Mouse (Mus musculus) liver, embryonic 14.5 days (tissue): ENCODE results near the gene Sugct. TPM values are rescaled to one million over a fixed set of nuclear protein-coding genes. Genes with fewer than 3 reads are reported as not detected.

Experiments used
- ATAC-seq: fragments of 200-750 bp; cut with Nextera tagmentation; 2 replicates; pipeline ENCODE4 v1.8.0; 2017; ENCODE audit warnings: moderate number of reproducible peaks, mild to moderate bottlenecking, moderate library complexity; ENCODE audit not compliant: insufficient read depth
- DNase-seq, 3 experiments: peaks; one replicate each; pipeline ENCODE4 v3.0.0-alpha.2; 2012 to 2013; ENCODE audit warnings: low read depth in 3 of 3, low spot score in 3 of 3
- H3K27ac ChIP-seq: fragments of 300-500 bp; sonication (generic); 2 replicates; pipeline ENCODE4 v1.5.1; 2014; ENCODE audit warnings: moderate library complexity, mild to moderate bottlenecking, control low read depth, inconsistent platforms
- H3K27me3 ChIP-seq: fragments of 300-500 bp; sonication (generic); 2 replicates; pipeline ENCODE4 v1.6.1; 2014; ENCODE audit warnings: mild to moderate bottlenecking, low read length, moderate library complexity; ENCODE audit not compliant: control insufficient read depth, insufficient read depth
- H3K36me3 ChIP-seq: fragments of 300-500 bp; sonication (generic); replicated peaks from 2 replicates; pipeline ENCODE4 v1.6.1; 2014; ENCODE audit warnings: low read depth; ENCODE audit not compliant: control insufficient read depth, insufficient read depth
- H3K4me1 ChIP-seq, 2 experiments: fragments of 200-500 bp in 1 of 2; fragments of 300-500 bp in 1 of 2; sonication (generic) in 1 of 2; replicated peaks; 2 replicates each; pipeline ENCODE4 v1.6.1; 2012 to 2014; ENCODE audit warnings: antibody characterized with exemption in 1 of 2, inconsistent platforms in 1 of 2, low read length in 1 of 2; ENCODE audit not compliant: control insufficient read depth in 2 of 2, insufficient read depth in 2 of 2
- H3K4me2 ChIP-seq: fragments of 300-500 bp; sonication (generic); 2 replicates; pipeline ENCODE4 v1.6.1; 2014; ENCODE audit warnings: low read depth, mild to moderate bottlenecking, control low read depth, moderate library complexity
- H3K4me3 ChIP-seq, 2 experiments: fragments of 200-500 bp in 1 of 2; fragments of 300-500 bp in 1 of 2; sonication (generic) in 1 of 2; 2 replicates each; pipeline ENCODE4 v1.5.1; 2012 to 2014; ENCODE audit warnings: low read depth in 2 of 2, low read length in 2 of 2, mild to moderate bottlenecking in 2 of 2, control low read depth in 1 of 2, inconsistent platforms in 1 of 2, moderate library complexity in 1 of 2; ENCODE audit not compliant: insufficient read depth in 1 of 2
- H3K9ac ChIP-seq: fragments of 300-500 bp; sonication (generic); replicated peaks from 2 replicates; pipeline ENCODE4 v1.6.1; 2014; ENCODE audit warnings: mild to moderate bottlenecking, control low read depth, moderate library complexity
- H3K9me3 ChIP-seq: fragments of 300-500 bp; sonication (generic); 2 replicates; pipeline ENCODE4 v1.6.1; 2016; ENCODE audit warnings: low read length, mixed read lengths; ENCODE audit not compliant: control insufficient read depth
- CTCF ChIP-seq: IDR thresholded peaks from 2 replicates; pipeline ENCODE4 v1.5.1; 2016; ENCODE audit warnings: antibody characterized with exemption, low read depth, control low read depth
- EP300 ChIP-seq: IDR thresholded peaks from 2 replicates; pipeline ENCODE4 v1.6.1; 2016; ENCODE audit warnings: antibody characterized with exemption, low read depth
- WGBS: fragments of 180-500 bp; shearing (Covaris S2); extraction: QIAGEN DNeasy Blood & Tissue Kit; methylation state at CpG from one replicate; pipeline ENCODE4 v1.1.7; 2014; ENCODE audit not compliant: insufficient replicate concordance; 5-methylcytosine and 5-hydroxymethylcytosine counted together
- polyA plus RNA-seq, 2 experiments: library from polyadenylated mRNA; depleted of rRNA in 1 of 2; stranded (reverse) in 1 of 2; unstranded in 1 of 2; fragments of >200 nt; fragmentation: Nextera tagmentation in 1 of 2; extraction: Ambion mirVana in 1 of 2; gene quantifications; 2 replicates each; pipeline versions ENCODE4 v1.2.1 to v1.2.3; 2012 to 2014

Gene Sugct
- polyA plus RNA-seq, 2 experiments = 1.4 to 2.9 TPM

DNA sequence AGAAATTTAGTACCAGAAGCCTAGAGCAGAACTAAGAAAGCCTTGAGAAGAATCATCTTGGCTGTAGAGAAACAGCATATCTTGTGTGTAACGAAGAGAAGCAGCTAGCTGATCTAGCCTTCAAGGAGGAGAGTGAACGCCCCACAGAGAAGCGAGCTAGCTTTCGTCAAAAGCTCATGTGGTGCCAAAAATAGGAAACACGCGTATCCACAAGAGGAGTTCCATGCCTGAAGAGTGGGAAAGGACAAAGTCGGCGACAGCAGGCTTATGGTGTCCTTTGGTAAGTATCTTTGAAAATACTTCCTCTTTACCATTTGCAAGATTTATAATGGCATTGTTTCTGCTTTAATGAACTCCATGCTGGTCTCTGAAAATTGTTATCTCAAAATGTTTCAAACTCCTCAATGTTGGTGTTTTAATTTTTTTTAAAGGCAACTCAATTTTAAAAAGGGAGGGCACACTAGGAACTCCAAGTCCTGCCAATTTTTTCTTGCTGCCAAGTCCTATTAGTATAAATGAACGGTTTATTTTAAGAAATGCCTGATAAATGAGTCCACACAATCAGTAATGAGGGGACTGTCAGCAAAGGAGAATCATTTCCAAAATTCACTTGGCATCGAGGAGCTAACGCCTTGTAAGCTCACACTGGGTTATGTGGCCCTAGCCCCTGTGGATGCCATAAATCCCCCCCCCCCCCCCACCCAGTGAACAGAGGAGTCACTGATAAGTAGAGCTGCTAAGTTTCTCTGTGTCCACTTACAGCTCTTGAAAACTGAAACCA, 757.7 kb downstream of the Sugct start:
- Histone ChIP-seq H3K4me2 (no peak overlapping the region), H3K4me3 (no peak overlapping the region), H3K9ac (no peak overlapping the region), H3K4me1 (no peaks in the 10 kb centered on the region), H3K27me3 (no peaks in the 10 kb centered on the region), H3K9me3 (no peaks in the 10 kb centered on the region), H3K36me3 (no peaks in the 10 kb centered on the region), H3K27ac (no peak overlapping the region)
- ATAC-seq = no peak
- WGBS = 53% methylated on average over 11 of the region's 11 CpGs
- no peak for DNase-seq
- no peak for TF ChIP-seq CTCF
- TF ChIP-seq EP300 = no peak

DNA sequence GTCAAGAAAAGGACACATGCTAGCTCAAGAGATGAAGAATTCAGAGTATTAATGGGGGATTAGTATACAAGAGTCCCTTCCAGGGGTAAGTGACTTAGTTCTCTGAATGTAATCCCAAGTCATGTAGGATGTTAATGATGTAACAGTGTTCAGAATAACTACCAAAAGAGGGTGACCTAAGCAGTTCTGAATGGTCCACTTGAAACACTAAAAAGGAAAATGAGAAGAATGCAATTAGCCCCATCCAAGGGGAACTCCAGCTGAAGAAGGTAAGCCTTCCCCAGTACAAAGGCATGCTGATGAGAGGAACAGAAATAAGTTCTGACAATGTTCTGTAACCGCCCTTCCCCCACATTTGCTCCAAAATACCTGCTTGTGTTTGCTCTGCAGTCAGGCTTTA, 760.3 kb downstream of the Sugct start:
- Histone ChIP-seq H3K27me3 (no peaks in the 10 kb centered on the region), H3K36me3 (no peaks in the 10 kb centered on the region)

DNA sequence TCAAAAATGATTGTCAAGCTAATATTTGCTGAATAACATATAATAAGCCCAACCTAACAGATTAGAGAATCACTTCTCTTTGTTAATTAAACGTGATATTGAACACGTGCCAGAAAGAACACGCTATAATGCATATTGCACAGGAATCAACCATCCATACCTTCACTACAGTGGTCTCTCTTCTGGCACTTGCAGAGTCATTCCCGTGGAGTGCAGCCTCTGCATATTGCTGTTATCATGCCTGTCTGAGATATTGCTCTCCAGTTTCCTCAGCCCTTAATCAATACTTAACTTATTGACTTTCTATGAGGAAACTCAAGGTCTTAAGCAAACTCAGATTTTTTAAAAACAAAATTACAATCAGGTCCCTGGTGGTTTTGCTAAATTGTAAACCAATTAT, 761.8 kb downstream of the Sugct start:
- H3K4me3 ChIP-seq = no peak overlapping the region
- TF ChIP-seq EP300 = no peak
- TF ChIP-seq CTCF = no peak

More for the DNA sequence above, 760.3 kb downstream of the Sugct start:
- 55% methylated on average over 1 of the region's 1 CpGs for WGBS
- TF ChIP-seq EP300 (no peak), CTCF (no peak)
- Histone ChIP-seq H3K9ac (no peak overlapping the region), H3K4me2 (no peak overlapping the region), H3K27ac (no peak overlapping the region), H3K4me1 (no peaks in the 10 kb centered on the region), H3K9me3 (no peaks in the 10 kb centered on the region), H3K4me3 (no peak overlapping the region)
- ATAC-seq (no peak), DNase-seq (no peak)

DNA sequence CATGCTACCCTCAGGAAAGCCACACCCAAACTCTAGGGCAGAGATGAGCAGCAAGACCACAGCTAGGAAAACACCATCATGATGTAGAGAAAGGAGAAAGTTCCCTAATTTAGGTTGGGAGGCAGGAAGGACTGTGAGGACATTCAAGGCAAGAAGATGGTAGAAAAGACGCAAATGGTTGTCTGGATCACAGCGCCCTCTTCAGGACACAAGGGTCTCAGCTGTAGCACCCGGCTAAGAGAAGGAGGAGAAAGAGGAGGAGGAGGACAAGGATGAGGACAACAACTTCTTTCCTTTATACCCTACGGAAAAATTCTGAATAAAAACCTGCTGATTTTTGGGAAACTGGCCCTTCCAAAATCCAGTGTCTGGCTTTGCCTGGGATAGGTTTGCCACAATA, 774.0 kb downstream of the Sugct start:
- Histone ChIP-seq H3K9ac (no peak overlapping the region), H3K4me2 (no peak overlapping the region), H3K9me3 (no peaks in the 10 kb centered on the region), H3K27me3 (no peaks in the 10 kb centered on the region), H3K4me1 (no peaks in the 10 kb centered on the region), H3K27ac (no peak overlapping the region), H3K4me3 (no peak overlapping the region), H3K36me3 (no peaks in the 10 kb centered on the region)
- TF ChIP-seq EP300 = no peak
- peak; percentile 51 for TF ChIP-seq CTCF
- ATAC-seq (no peak), DNase-seq (no peak)
- WGBS = 35% methylated on average over 4 of the region's 4 CpGs

More for the DNA sequence above, 761.8 kb downstream of the Sugct start:
- Histone ChIP-seq H3K27ac (no peak overlapping the region), H3K9ac (no peak overlapping the region), H3K4me1 (no peaks in the 10 kb centered on the region), H3K27me3 (no peaks in the 10 kb centered on the region), H3K9me3 (no peaks in the 10 kb centered on the region), H3K36me3 (no peaks in the 10 kb centered on the region), H3K4me2 (no peak overlapping the region)
- ATAC-seq (no peak), DNase-seq (no peak)
- 58% methylated on average over 4 of the region's 4 CpGs for WGBS

DNA sequence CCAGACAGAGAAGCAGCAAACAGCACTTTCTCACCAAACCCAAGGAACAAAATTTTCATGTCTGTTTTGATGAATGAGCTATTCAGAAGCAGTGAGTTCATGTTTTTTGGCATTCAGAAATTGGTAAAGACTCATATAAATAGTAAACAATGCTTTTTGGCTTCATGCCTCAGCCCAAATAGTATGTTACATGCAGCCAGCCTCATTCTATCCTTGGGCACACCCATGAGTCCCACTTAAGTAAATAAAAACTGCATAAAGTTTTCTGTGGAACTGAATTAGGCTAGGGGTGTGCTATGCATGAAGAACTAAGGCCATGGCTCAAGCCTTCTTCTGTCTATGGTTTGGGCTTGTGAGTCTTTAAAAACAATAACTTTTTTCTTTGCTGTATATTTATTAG, 779.7 kb downstream of the Sugct start:
- no peaks in the 10 kb centered on the region for H3K4me1 ChIP-seq
- DNase-seq = no peak

More for the DNA sequence above, 779.7 kb downstream of the Sugct start:
- Histone ChIP-seq H3K4me2 (no peak overlapping the region), H3K9me3 (no peaks in the 10 kb centered on the region), H3K27me3 (no peaks in the 10 kb centered on the region), H3K9ac (no peak overlapping the region), H3K27ac (no peak overlapping the region), H3K4me3 (no peak overlapping the region), H3K36me3 (no peaks in the 10 kb centered on the region)
- TF ChIP-seq CTCF = no peak
- TF ChIP-seq EP300 = no peak
- no peak for ATAC-seq
